Mouse (Mus musculus) heart, embryonic 15.5 days (tissue): ENCODE data around the gene Cdk19. TPM values are rescaled to one million over a fixed set of nuclear protein-coding genes. Genes with fewer than 3 reads are reported as not detected.
A peak's percentile ranks its signal among the peaks of the same experiment; 100 is the strongest.

Source experiments
- ATAC-seq: fragments of 200-750 bp; cut with Nextera tagmentation; replicated peaks from 2 replicates; pipeline ENCODE4 v1.8.0; 2017; ENCODE audit warnings: low read depth, moderate TSS enrichment; ENCODE audit not compliant: insufficient number of reproducible peaks, insufficient read depth, low FRiP score
- H3K27ac ChIP-seq: fragments of 300-500 bp; sonication (generic); 2 replicates; pipeline ENCODE4 v1.5.1; 2015; ENCODE audit warnings: mild to moderate bottlenecking, inconsistent platforms
- H3K27me3 ChIP-seq: fragments of 300-500 bp; sonication (generic); 2 replicates; pipeline ENCODE4 v1.6.1; 2015; ENCODE audit warnings: inconsistent platforms
- H3K36me3 ChIP-seq: fragments of 300-500 bp; sonication (generic); 2 replicates; pipeline ENCODE4 v1.6.1; 2015; ENCODE audit warnings: mild to moderate bottlenecking, inconsistent platforms
- H3K4me1 ChIP-seq: fragments of 300-500 bp; sonication (generic); replicated peaks from 2 replicates; pipeline ENCODE4 v1.6.1; 2015; ENCODE audit warnings: inconsistent platforms
- H3K4me2 ChIP-seq: fragments of 300-500 bp; sonication (generic); 2 replicates; pipeline ENCODE4 v1.6.1; 2015; ENCODE audit warnings: inconsistent platforms, mild to moderate bottlenecking, moderate library complexity
- H3K4me3 ChIP-seq: fragments of 300-500 bp; sonication (generic); 2 replicates; pipeline ENCODE4 v1.5.1; 2015; ENCODE audit warnings: mild to moderate bottlenecking, inconsistent platforms
- H3K9ac ChIP-seq: fragments of 300-500 bp; sonication (generic); 2 replicates; pipeline ENCODE4 v1.6.1; 2015; ENCODE audit warnings: mild to moderate bottlenecking, inconsistent platforms
- H3K9me3 ChIP-seq: fragments of 300-500 bp; sonication (generic); replicated peaks from 2 replicates; pipeline ENCODE4 v1.6.1; 2016; ENCODE audit warnings: inconsistent platforms
- WGBS: fragments of 180-500 bp; shearing (Covaris S2); methylation state at CpG from one replicate; pipeline ENCODE4 v1.1.7; 2015; ENCODE audit warnings: mixed read lengths; 5-methylcytosine and 5-hydroxymethylcytosine counted together
- polyA plus RNA-seq: library from polyadenylated mRNA; unstranded; fragments of >200 nt; fragmentation: Nextera tagmentation; extraction: Ambion mirVana; gene quantifications from 2 replicates; pipeline ENCODE4 v1.2.1, GENCODE M21; 2015

The Cdk19 gene
- polyA plus RNA-seq, 1 experiment from 2014 or later: 5.3 TPM

GRCm38 (mm10) chr10:40489086-40489796 lies 149.9 kb downstream of the Cdk19 start:
- no peak for ATAC-seq
- Histone ChIP-seq H3K36me3 (no peaks in the 10 kb centered on the region), H3K4me3 (no peak overlapping the region), H3K27me3 (no peaks in the 10 kb centered on the region), H3K27ac (no peak overlapping the region), H3K4me1 (peaks cover 10% of the 10 kb centered on the region), H3K9me3 (no peaks in the 10 kb centered on the region), H3K9ac (no peak overlapping the region), H3K4me2 (no peak overlapping the region)
- WGBS: 80% methylated on average over 6 of the region's 6 CpGs

GRCm38 (mm10) chr10:40491131-40491530 lies 151.8 kb downstream of the Cdk19 start:
- H3K27ac ChIP-seq: peak overlapping the region; percentile 43
- no peaks in the 10 kb centered on the region for H3K9me3 ChIP-seq
- H3K4me2 ChIP-seq: no peak overlapping the region
- H3K36me3 ChIP-seq: no peaks in the 10 kb centered on the region
- H3K9ac ChIP-seq: no peak overlapping the region
- H3K27me3 ChIP-seq: no peaks in the 10 kb centered on the region
- peaks cover 14% of the 10 kb centered on the region for H3K4me1 ChIP-seq
- no peak for ATAC-seq
- H3K4me3 ChIP-seq: no peak overlapping the region
- WGBS: 84% methylated on average over 7 of the region's 7 CpGs

GRCm38 (mm10) chr10:40491748-40492147 lies 152.4 kb downstream of the Cdk19 start:
- Histone ChIP-seq H3K36me3 (no peaks in the 10 kb centered on the region), H3K4me2 (no peak overlapping the region; the same call in 1 of the 2 replicates), H3K9ac (no peak overlapping the region), H3K4me1 (peaks cover 14% of the 10 kb centered on the region), H3K27ac (peak overlapping the region; percentile 43), H3K4me3 (no peak overlapping the region), H3K9me3 (no peaks in the 10 kb centered on the region), H3K27me3 (no peaks in the 10 kb centered on the region)
- peak; percentile 78; the same call in 1 of the 2 replicates for ATAC-seq
- 53% methylated on average over 10 of the region's 10 CpGs for WGBS

- no peak overlapping the region for H3K9ac ChIP-seq
- H3K27me3 ChIP-seq: no peaks in the 10 kb centered on the region
- H3K27ac ChIP-seq: no peak overlapping the region
- no peaks in the 10 kb centered on the region for H3K36me3 ChIP-seq
- H3K4me2 ChIP-seq: no peak overlapping the region
- no peaks in the 10 kb centered on the region for H3K9me3 ChIP-seq
- ATAC-seq: no peak
- peaks cover 20% of the 10 kb centered on the region for H3K4me1 ChIP-seq
- WGBS: 64% methylated on average over 9 of the region's 9 CpGs
- H3K4me3 ChIP-seq: no peak overlapping the region
Observed at GRCm38 (mm10) chr10:40494181-40495162, 155.1 kb downstream of the Cdk19 start.

GRCm38 (mm10) chr10:40497301-40498041 lies 158.1 kb downstream of the Cdk19 start:
- Histone ChIP-seq H3K4me1 (peaks cover 18% of the 10 kb centered on the region), H3K27me3 (no peaks in the 10 kb centered on the region), H3K4me3 (no peak overlapping the region), H3K36me3 (no peaks in the 10 kb centered on the region), H3K27ac (no peak overlapping the region), H3K9ac (no peak overlapping the region), H3K9me3 (no peaks in the 10 kb centered on the region), H3K4me2 (no peak overlapping the region)
- ATAC-seq: no peak
- 53% methylated on average over 9 of the region's 9 CpGs for WGBS

- WGBS: 80% methylated on average over 4 of the region's 4 CpGs
- Histone ChIP-seq H3K27ac (no peak overlapping the region), H3K27me3 (no peaks in the 10 kb centered on the region), H3K4me3 (no peak overlapping the region), H3K9ac (no peak overlapping the region), H3K36me3 (no peaks in the 10 kb centered on the region), H3K4me1 (peaks cover 15% of the 10 kb centered on the region), H3K9me3 (no peaks in the 10 kb centered on the region), H3K4me2 (no peak overlapping the region)
- ATAC-seq: no peak
Observed at GRCm38 (mm10) chr10:40498426-40498825, 159.1 kb downstream of the Cdk19 start.

- no peaks in the 10 kb centered on the region for H3K36me3 ChIP-seq
- no peaks in the 10 kb centered on the region for H3K27me3 ChIP-seq
- no peak overlapping the region for H3K9ac ChIP-seq
- H3K4me2 ChIP-seq: no peak overlapping the region; the same call in 1 of the 2 replicates
- ATAC-seq: no peak; the same call in 1 of the 2 replicates
- no peaks in the 10 kb centered on the region for H3K9me3 ChIP-seq
- no peak overlapping the region for H3K4me3 ChIP-seq
- 34% methylated on average over 18 of the region's 18 CpGs for WGBS
- peak overlapping the region; percentile 42 for H3K27ac ChIP-seq
- H3K4me1 ChIP-seq: peaks cover 11% of the 10 kb centered on the region
Observed at GRCm38 (mm10) chr10:40499314-40500252, 160.2 kb downstream of the Cdk19 start.

- H3K9ac ChIP-seq: no peak overlapping the region
- H3K9me3 ChIP-seq: no peaks in the 10 kb centered on the region
- H3K4me1 ChIP-seq: peaks cover 10% of the 10 kb centered on the region
- H3K27me3 ChIP-seq: no peaks in the 10 kb centered on the region
- no peaks in the 10 kb centered on the region for H3K36me3 ChIP-seq
- H3K27ac ChIP-seq: no peak overlapping the region
- no peak overlapping the region for H3K4me2 ChIP-seq
- H3K4me3 ChIP-seq: no peak overlapping the region
- WGBS: 61% methylated on average over 7 of the region's 7 CpGs
- ATAC-seq: no peak
Observed at GRCm38 (mm10) chr10:40500723-40501245, 161.4 kb downstream of the Cdk19 start.

GRCm38 (mm10) chr10:40502734-40503133 lies 163.4 kb downstream of the Cdk19 start:
- Histone ChIP-seq H3K9ac (no peak overlapping the region), H3K4me3 (no peak overlapping the region), H3K4me1 (0 out of 2 replicates have a peak, but pooled peaks cover 4% of the 10 kb centered on the region), H3K36me3 (no peaks in the 10 kb centered on the region), H3K9me3 (no peaks in the 10 kb centered on the region), H3K4me2 (no peak overlapping the region), H3K27ac (no peak overlapping the region), H3K27me3 (no peaks in the 10 kb centered on the region)
- 71% methylated on average over 2 of the region's 3 CpGs for whole genome bisulfite sequencing
- no peak for ATAC-seq

- Histone ChIP-seq H3K4me1 (no peaks in the 10 kb centered on the region), H3K36me3 (no peaks in the 10 kb centered on the region), H3K9me3 (no peaks in the 10 kb centered on the region), H3K27ac (no peak overlapping the region), H3K27me3 (no peaks in the 10 kb centered on the region), H3K4me2 (no peak overlapping the region), H3K4me3 (no peak overlapping the region), H3K9ac (no peak overlapping the region)
- WGBS: 86% methylated on average over 5 of the region's 5 CpGs
- ATAC-seq: no peak
Observed at GRCm38 (mm10) chr10:40510356-40510755, 171.0 kb downstream of the Cdk19 start.
